Mouse (Mus musculus) kidney, adult 9 months (tissue): ENCODE measurements around the gene Celsr2.

ENCODE experiments used
- DNase-seq: peaks from one replicate; pipeline ENCODE4 v3.0.0; 2022

The Celsr2 gene

DNA sequence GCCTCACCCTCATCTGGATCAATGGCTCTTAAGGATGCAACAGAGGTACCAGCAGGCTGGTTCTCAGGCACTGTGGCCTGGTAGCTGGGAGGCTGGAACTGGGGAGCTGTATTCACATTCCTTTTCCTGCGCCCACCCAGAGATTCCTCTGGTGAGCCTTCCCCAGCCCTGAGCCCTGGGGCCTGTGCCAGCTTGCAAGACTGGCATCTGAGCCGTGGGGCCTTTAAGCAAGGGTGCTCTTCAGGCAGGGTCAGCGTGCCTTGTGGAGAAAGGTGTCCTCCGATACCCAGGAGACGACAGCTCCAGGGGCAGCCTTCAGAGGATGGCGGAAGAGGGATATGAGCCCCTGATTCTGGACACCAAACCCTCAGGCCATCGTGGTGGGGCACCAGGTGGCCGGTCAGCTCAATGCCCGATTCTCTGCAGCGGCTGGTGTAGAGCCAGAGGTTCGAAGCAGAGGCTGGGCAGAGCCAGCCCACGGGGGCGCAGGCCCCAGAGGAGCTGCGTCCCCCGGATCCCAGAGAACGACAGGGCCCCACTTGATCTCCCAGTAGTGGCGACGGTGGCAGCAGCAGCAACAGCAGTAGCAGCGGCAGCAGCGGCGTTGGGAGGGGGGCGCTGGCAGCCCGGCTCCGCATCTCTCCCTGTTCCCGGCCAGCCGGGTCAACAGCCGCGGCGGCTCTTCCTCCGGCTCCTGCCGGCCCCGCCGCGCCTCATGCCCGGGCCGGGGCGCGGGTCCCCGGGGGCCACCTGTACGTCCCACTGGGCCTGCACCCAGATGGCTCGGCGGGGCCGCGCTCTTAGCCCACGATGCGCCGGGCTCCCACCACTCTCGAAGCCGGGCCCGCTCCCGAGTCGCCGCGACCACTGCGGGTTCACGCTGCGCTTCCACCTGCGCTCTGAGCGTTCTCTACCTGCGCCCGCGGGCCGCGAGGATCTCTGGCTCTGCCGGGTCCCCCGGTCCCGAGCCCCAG is at the start of gene Celsr2:
Gene Celsr2, minus strand, starts transcription at position 696 of the 974 bp plus-strand sequence.
- DNase-seq: no peak

DNA sequence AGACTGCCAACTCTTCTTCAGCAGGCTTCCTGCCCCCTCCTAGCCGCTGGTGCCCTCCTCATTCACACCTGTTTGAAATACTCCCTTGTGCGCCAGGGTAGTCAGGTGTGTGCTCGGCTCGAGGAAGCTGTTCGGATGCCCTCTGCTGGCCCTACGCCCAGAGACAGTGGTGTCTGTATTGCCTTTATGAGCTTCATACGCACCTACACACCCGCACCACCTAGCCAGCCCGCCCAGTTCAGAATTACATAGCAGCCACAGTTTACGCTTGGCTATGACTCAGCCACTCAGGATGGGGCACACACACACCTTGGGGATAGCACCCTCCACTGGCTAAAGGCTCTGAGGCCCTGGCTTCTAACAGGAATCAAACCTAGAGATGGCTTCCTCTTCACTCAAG is 43.5 kb upstream of the Celsr2 start:
- DNase-seq: peak; percentile 68

DNA sequence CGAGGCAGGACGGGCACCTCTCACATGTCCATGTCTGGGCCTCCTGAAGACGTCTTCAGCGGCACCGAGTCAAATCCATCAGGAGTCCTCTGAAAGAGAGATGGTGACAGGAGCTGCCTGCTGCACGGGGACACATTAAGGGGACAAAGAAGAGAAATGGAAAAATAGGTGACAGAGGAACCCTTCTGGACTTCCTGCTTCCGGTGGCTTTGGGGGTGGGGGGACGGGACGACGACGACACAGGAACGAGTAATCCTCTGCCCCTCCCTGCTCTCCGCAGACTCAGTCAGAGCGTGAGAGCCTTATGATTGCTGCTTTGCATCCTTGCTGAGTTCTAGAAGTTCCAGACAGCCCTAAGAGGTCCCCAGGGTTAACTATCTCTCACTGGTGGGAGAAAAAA is 43.0 kb upstream of the Celsr2 start:
- DNase-seq: no peak

DNA sequence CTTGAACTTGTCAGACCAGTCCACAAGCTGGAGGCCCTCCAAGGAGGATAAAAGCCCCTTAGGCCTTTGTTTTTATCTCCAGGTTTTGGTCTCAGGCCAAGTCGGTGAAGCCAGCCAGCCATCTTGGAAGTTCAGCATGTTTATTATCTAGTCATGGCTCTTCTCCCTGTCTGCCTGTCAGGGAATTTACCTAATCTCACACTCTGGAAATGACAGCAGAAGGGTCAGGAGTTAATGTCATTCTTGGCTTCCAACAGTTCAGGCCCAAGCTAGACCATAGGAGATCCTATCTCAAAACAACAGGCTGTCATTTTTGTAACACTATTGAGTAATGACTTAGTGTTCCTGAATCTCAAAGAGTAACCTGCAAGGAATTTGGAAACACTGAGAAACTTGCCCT is 38.8 kb upstream of the Celsr2 start:
- no peak for DNase-seq

DNA sequence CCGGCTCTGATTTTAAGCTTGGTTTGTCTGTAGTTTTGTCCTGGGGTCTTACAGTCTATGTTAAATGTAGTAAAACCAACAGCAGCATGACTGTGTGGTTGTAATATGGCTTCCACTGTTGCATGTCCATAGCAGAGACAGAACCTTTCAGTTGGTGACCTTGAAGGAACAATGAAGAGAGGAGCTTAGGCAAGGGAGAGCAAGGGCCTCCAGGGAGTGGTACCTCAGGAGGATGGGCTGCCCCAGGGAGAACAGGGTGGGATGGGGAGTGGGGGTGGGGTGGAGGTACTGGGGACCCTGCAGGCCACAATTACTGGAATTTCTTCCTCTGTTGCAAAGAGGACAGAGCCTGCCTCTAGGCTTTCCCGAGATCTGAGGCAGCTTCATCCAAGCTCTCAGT is 36.6 kb upstream of the Celsr2 start:
- no peak for DNase-seq

DNA sequence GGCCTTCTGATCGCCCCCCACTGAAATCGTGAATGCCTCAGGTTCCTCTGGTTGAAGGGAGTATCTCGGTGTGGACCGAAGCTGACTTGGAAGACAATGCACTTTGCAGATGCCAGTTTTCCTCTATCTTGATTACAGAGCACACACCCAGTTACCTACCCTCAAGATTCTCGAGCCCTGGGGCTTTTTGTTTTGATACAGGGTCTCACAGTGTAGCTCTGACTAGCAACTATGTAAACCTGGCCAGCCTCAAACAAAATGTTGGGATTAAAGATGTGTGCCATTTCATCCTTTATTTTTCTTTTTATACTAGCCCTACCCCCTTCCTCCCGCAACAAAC is 30.0 kb upstream of the Celsr2 start:
- no peak for DNase-seq

DNA sequence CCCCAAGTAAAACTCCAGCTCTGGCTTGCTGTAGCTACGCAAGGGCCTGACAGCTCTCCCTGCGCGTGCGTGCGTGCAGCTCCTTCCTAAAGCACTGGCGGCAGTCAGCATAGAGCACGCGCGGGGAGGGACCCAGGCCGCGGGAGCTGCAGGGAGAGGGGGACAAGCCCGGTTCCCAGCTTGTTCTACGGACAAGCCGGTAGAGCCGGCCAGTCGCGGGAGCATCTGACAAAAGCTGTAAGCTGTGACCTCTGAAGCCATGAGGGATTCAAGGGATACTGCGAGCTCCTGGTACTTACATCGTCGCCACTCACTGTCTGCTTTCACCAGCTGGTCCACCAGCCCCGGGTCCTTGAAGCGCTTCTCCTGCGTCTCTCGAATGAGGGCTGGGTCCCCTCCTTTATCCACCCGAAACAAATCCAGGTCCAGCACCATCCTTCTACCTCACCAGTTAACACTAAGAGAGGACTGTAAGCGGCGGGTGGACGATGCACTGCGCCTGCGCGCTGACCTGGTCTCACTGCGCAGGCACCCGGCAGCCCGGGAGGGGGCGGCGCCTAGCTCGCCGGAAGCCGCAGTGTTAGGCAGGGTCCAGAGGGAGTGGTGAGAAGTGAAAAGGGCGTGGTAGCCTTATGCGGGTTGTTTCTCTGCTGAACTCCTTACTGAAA is 29.5 kb upstream of the Celsr2 start, which contains the start of gene Sars:
Gene Sars, minus strand, starts transcription at position 512 of the 668 bp plus-strand sequence.
- DNase-seq: peak; percentile 93

DNA sequence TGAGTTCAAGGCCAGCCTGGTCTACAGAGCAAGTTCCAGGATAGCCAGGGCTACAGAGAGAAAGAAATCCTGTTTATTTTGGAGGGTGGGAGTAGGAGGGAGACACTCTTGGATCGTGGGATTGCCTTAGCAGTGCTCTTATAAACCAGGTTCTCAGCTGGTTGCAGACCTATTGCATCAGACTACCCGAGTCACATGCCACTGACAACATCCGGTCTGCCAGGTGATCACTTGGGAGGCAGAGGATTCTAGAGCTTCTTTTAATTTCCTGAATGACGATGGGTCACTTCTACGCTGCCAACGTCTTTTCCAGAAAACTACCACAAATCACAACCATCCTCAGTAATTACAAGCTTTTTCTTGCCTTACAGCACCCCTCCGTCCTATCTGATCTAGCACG is 28.7 kb upstream of the Celsr2 start:
- peak; percentile 70 for DNase-seq

DNA sequence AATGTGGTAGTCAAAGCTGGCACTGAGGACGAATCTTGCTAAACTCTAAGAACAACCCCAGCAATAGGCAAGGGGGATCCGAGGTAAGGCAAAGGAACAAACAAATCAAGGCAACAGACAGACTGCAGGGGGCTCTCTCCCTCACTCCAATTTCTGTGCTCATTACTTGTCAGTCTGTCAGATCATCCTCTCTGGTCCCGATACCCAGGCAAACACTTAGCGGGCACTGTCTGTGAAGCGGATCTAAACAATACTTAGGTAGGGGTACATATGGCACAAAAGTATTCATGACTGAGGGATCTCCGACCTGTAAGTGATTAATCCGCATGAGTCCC is 21.0 kb upstream of the Celsr2 start:
- no peak for DNase-seq

DNA sequence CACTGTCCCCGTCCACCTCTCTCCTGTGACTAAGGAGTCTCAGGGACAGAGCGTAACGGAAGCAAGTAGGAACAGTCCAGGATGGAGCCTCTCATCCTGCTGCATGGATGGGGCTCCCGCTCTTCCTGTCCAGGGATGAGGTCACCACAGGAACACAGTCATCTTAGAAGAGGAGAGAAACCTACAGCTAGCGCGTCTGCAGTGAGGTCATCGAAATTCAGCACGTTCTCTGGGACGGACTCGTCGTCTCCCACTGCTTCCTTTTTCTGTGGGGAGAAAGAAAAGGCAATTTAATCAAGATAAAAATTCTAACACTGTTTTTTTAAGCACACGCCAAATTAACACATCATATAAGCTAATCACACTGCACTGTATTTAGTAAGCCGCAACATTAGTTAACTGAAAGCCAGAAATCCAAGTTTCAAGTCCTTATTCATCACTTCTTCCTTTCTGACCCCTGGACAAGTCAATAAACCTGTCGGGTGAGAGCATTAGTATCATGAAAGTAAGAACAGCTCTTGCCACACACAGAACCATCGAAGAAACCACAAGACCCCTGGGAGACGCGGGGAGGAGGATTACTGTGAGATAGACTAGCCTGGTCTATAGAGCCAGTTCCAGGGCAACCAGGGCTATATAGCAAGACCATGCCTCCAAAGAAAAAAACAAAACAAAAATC is 20.5 kb upstream of the Celsr2 start:
- DNase-seq: no peak

DNA sequence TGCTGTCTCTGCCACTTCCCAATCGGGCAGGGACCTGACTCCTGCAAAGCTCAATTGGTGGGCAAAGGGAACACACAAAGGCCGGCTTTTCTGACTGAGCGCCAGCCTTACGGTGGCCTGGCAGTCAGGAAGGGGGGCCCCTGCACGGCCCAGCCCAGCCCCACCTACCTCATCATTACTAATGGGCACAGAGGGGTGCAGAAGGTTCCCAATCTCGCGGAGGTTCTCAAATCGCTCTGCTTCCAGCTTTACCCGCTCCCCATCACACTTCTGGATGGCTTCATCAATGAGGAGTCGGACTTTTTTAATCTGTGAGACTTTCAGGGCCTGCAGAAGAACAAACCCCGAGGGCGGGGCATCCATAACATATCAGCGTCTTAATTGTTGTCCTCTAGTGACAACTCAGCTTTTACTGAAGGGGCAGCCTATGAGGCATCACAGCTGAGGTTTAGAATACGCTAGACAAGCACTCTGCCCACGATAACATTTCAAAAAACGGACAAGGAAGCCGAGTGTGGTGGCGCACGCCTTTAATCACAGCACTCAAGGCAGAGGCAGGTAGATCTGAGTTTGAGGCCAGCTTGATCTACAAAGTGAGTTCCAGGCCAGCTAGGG is 18.6 kb upstream of the Celsr2 start:
- no peak for DNase-seq

DNA sequence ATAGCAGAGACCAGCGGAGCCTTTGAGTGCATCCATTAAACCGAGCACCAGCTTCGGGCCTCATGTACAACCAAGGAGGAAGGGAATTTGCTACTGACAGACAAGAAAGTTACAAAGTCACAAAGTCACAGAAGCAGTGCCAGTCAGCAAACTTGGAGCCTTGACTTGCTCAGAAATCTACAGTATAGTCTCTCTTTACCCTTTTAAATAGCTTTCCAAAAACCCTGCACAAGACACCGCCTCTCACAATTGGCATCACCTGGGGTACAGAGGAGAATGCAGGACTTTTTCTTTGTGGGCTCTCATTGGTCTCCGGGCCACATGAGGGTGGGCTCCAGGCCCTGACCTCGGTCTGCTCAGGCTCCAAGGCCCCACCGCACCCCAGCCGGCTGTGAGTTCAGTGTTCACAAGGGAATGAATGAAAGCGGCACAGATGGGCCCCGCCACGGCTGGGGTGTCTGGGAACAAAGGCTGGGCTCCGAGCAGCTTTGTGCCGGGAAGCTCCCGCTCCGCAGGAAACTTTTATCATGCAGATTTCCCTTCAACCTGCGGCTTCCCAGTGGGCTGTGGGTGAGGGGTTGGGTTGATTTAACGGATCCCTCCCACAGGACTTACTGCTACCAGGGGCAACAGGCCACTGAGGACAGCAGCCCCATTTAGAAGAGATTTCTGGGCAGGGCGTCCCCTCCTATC is 18.0 kb upstream of the Celsr2 start:
- DNase-seq: no peak

DNA sequence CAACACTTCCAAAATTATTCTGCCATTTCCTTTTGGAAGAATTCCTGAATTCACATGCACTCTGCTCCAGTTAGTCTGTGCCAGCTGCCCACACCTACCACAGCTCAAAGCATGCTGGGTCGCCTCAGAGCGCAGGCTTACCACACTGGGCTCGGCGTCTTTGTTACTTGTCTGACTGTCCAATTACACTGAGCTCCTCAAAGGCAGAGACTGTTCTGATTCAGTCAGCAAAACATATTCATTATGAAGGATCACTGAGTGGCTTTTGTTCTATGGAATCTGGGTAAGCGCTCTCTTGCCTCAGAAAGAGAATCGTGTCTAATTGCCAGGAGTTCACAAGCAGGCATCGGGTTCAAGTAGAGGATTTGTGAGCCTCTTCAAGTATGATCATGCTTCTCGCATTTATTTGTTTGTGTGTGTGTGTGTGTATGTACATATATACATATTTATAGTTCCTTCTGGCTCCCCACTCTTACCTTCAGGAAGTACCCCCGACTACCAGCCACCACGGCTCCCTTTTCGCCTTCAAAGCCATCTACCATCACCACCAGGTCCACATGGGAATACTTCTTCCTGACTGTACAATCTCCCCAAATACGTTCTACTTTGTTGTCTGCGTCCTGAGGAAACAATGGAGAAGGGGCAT is 17.3 kb upstream of the Celsr2 start:
- no peak for DNase-seq

DNA sequence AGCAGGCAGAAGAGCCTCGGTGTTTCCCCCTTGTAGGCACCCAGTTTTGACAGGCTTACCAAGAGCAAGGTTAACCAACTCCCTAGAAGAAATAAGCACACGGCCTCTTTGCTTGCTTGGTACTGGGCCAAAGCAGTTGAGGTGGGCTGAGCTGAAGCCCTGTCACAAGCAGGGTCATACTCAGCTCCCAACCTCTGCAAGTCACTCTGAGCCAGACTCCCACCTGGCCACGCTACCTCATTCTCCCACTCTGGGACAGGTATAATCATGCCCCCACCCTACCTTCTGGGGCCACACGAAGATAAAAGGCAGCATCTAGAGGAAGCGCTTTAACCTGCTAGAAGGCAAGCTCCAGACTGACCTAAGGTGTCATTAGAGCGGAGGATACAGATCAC is 10.3 kb upstream of the Celsr2 start:
- no peak for DNase-seq

DNA sequence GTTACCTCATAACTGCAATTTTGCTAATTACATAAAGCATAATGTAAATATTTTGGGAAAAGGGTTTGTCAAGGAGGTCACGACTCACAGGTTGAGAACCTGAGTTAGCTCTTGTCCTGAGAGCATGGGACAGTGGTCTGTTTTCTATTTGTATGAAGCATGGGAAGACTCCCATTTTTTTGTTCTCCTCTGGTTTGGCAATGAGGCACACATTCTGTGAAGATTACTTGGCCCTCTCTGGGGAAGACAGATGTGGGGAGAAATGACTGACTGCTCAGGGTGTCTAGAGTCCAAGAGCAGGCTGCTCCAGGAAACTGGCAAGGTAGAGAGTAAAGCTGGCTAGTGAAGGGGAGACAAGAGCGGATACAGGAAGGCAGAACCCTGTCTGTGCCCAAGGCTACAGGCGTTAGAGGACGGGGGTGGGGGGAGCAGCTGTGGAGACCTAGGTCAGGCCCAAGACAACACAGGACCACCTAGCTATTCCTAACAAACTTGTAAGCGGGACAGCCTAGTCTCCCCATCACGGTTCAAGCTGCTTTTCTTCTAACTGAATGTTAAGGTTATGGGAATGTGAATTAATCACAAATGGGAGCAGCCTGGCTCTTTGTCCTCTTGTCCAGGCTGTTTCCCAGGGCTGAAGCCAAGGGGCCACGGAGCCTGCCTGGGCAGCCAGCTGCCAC is 9.7 kb upstream of the Celsr2 start:
- no peak for DNase-seq

DNA sequence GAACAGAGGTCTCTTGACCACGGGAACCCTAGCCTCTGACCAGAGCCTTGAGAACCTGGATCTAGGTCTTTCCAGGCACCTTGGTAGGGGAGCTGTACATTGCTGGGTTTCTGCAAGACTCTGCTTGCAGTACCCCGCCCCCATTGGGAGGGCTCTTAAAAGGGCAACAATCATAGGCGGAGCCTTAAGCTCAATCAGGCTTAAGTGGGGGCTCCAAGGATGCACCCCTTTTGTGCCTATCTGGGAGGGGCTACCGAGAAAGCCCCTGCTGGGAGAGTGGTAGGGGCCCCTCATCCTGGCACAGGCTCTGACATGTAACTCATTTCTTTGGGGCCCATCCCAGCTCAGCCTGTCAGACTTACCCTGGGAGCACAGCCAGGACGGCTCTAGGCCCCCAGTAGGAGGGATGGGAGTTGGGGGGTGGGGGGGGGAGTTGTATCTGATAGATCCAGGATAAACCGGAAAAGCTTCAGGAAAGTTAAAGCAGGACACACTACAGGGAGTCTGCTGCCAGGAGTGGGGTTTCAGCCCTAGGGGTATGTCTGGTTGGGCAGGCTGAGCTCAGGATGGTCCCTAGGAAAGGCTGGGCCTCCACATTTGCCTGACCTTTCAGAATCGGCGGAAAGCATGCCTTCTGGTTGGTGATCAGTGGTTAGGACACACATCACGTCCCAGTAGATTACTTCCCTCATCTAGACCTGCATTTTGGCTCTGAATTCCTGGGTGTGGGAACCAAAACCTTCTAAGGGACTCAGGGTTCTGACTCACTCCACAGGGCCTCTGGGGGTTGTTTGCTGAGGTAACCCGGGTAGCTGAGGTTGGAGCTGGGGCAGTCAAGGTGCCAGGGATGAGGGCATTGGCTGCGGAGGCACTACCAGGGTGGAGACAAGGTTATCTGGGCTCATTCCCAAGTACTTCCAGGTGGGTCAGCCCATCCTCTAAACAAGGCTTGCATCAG is 8.8 kb upstream of the Celsr2 start:
- peak; percentile 65 for DNase-seq

DNA sequence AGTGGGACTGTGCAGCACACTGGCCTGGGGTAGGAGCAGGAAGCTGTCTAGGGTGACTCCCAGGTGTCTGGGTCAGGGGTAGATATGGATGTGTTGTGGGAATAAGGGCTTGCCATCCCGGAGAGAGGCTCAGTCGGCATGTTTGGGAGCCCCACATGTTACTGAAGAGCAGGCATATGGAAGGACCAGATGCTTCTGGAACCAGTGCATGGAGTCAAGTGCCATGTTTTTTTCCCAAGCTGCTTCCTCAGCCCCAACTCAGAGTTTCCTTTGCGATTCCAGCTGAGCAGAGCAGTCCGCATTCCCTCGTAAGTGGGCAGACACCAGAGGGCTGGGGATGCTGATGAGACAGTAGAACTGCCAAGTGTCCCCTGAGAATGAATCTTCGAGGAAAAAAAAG is 7.7 kb upstream of the Celsr2 start:
- DNase-seq: no peak

DNA sequence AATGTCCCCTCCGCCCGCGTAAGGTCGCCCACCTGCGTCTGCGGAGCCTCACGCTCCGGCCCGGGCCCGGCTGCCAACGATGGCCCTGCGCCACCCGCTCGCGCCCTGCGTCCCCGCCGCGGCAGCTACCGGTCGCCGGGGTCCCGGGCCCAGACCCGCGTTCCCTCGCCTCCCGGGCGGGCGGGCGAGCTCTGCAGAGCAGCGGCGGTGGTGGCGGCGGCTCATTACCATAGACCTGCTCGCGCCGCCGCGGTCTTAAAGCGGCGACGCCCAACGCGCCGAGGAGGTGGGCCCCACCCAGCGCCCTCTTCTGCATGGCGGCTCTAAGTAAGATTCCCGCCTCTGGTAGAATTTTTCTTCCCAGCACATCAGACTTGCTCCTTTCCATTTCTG is 475 bp upstream of the Celsr2 start:
- peak; percentile 77 for DNase-seq

DNA sequence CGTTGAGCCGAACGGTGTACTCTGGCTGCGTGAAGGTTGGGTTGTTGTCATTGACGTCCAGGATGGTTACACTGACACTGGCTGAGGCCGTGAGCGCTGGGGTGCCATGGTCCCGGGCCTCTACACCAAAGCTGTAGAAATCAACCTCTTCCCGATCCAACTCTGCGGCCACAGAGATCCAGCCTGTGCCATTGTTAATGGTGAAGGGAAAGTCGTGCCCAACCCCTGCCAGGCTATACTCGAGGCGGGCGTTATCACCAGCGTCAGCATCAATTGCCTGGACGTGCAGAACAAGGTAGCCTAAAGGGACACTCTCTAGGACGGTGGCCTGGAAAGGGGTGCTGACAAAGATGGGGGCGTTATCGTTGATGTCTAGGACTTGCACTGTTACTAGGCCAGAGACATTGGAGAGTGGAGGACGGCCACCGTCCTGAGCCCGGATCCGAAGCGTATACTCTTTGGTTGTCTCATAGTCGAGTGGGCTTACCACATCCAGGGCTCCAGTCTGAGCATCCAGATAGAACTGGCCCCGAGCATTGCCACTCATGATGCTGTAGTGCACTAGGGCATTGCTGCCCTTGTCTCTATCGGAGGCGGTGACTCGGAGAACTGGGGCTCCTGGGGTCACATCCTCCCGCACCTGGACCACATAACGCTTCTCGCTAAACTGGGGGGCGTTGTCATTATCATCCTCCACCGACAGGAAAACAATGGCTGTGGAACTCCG is 1.6 kb downstream of the Celsr2 start:
- no peak for DNase-seq

DNA sequence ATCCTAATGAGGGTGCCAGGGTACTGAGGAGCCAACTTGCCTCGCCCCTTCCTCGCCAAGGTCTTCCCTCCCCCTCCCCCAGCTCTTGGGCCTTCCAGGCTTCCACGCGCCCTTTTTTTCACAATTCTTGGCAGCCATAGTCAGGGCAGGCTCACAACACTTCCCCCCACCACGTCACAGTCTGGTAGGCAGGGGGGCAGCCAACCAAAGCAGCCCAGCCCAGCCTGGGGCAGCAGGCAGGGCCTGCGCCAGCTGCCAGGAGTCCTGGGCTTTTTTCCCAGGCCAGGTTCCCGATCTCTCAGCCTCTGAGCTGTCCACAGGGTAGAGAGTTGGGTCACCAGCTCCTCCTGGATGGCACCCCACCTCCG is 3.6 kb downstream of the Celsr2 start:
- DNase-seq: peak; percentile 96
